Mouse (Mus musculus) liver, embryonic 13.5 days (tissue): ENCODE measurements at regions not wholly inside any gene's neighbourhood (a gene's known extent, or its start where the extent isn't known, plus 50 kb on each side); places are given as distances from the start of the nearest gene placed in this dataset.

Experiments used
- ATAC-seq: fragments of 200-750 bp; cut with Nextera tagmentation; 2 replicates; pipeline ENCODE4 v1.8.0; 2017; ENCODE audit warnings: low read depth, mild to moderate bottlenecking, moderate number of reproducible peaks, moderate library complexity
- DNase-seq: peaks from one replicate; pipeline ENCODE4 v3.0.0; 2022
- H3K27ac ChIP-seq: fragments of 300-500 bp; sonication (generic); 2 replicates; pipeline ENCODE4 v1.5.1; 2015; ENCODE audit warnings: moderate library complexity, mild to moderate bottlenecking, inconsistent platforms
- H3K27me3 ChIP-seq: fragments of 300-500 bp; sonication (generic); 2 replicates; pipeline ENCODE4 v1.6.1; 2015; ENCODE audit warnings: mild to moderate bottlenecking, inconsistent platforms
- H3K36me3 ChIP-seq: fragments of 300-500 bp; sonication (generic); 2 replicates; pipeline ENCODE4 v1.6.1; 2015; ENCODE audit warnings: mild to moderate bottlenecking, inconsistent platforms
- H3K4me1 ChIP-seq: fragments of 300-500 bp; sonication (generic); replicated peaks from 2 replicates; pipeline ENCODE4 v1.6.1; 2015; ENCODE audit warnings: inconsistent platforms
- H3K4me2 ChIP-seq: fragments of 300-500 bp; sonication (generic); 2 replicates; pipeline ENCODE4 v1.6.1; 2015; ENCODE audit warnings: inconsistent platforms, mild to moderate bottlenecking, moderate library complexity
- H3K4me3 ChIP-seq: fragments of 300-500 bp; sonication (generic); replicated peaks from 2 replicates; pipeline ENCODE4 v1.5.1; 2015; ENCODE audit warnings: mild to moderate bottlenecking, inconsistent platforms
- H3K9ac ChIP-seq: fragments of 300-500 bp; sonication (generic); 2 replicates; pipeline ENCODE4 v1.6.1; 2015; ENCODE audit warnings: mild to moderate bottlenecking, inconsistent platforms
- H3K9me3 ChIP-seq: fragments of 300-500 bp; sonication (generic); replicated peaks from 2 replicates; pipeline ENCODE4 v1.6.1; 2016; ENCODE audit warnings: inconsistent platforms
- WGBS: fragments of 180-500 bp; shearing (Covaris S2); methylation state at CpG from one replicate; pipeline ENCODE4 v1.1.7; 2015; ENCODE audit not compliant: insufficient replicate concordance; 5-methylcytosine and 5-hydroxymethylcytosine counted together

- no peak overlapping the region for H3K4me2 ChIP-seq
- DNase-seq = no peak
- no peak overlapping the region for H3K9ac ChIP-seq
- 20% methylated on average over 5 of the region's 5 CpGs for WGBS
- peaks cover 10% of the 10 kb centered on the region for H3K4me1 ChIP-seq
- H3K9me3 ChIP-seq = no peaks in the 10 kb centered on the region; the same call in 1 of the 2 replicates
- no peak for ATAC-seq
- no peak overlapping the region for H3K27ac ChIP-seq
- no peaks in the 10 kb centered on the region for H3K27me3 ChIP-seq
- H3K4me3 ChIP-seq = no peak overlapping the region
- no peaks in the 10 kb centered on the region for H3K36me3 ChIP-seq
These were observed 51.0 kb upstream of the Stt3b start for GRCm38 (mm10) chr9:115361191-115361590.

- ATAC-seq = no peak
These were observed 51.7 kb upstream of the Stt3b start for GRCm38 (mm10) chr9:115361881-115362280.

DNA sequence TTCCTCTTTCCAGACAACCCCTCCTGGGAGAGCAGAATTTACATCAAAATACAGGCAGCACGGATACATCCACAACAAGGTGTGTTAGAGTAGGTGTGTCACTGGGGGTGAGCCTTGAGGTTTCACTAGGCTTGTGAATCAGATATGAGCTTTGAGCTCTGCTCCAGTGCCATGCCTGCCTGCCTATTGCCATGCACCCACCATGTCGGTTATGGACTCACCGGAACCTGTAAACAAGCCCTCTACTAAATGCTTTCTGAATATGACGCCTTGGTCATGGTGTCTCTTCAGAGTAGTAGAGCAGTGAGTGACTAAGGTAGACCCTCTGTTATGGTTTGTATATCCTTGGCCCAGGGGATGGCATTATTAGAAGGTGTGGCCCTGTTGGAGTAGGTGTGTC is 52.3 kb upstream of the Stt3b start:
- H3K36me3 ChIP-seq = no peaks in the 10 kb centered on the region
- 81% methylated on average over 4 of the region's 4 CpGs for WGBS
- H3K4me2 ChIP-seq = no peak overlapping the region
- H3K4me1 ChIP-seq = no peaks in the 10 kb centered on the region; the same call in 1 of the 2 replicates
- no peak overlapping the region for H3K4me3 ChIP-seq
- no peak overlapping the region for H3K27ac ChIP-seq
- H3K9me3 ChIP-seq = no peaks in the 10 kb centered on the region; the same call in 1 of the 2 replicates
- no peak for ATAC-seq
- H3K27me3 ChIP-seq = no peaks in the 10 kb centered on the region
- no peak overlapping the region for H3K9ac ChIP-seq
- DNase-seq = no peak

More at GRCm38 (mm10) chr9:115361881-115362280, 51.7 kb upstream of the Stt3b start:
- no peaks in the 10 kb centered on the region for H3K36me3 ChIP-seq
- 77% methylated on average over 11 of the region's 11 CpGs for WGBS
- H3K4me3 ChIP-seq = no peak overlapping the region
- no peak overlapping the region for H3K4me2 ChIP-seq
- no peak for DNase-seq
- H3K27ac ChIP-seq = no peak overlapping the region
- no peak overlapping the region for H3K9ac ChIP-seq
- no peaks in the 10 kb centered on the region for H3K27me3 ChIP-seq
- peaks cover 3% of the 10 kb centered on the region for H3K4me1 ChIP-seq
- no peaks in the 10 kb centered on the region; the same call in 1 of the 2 replicates for H3K9me3 ChIP-seq

DNA sequence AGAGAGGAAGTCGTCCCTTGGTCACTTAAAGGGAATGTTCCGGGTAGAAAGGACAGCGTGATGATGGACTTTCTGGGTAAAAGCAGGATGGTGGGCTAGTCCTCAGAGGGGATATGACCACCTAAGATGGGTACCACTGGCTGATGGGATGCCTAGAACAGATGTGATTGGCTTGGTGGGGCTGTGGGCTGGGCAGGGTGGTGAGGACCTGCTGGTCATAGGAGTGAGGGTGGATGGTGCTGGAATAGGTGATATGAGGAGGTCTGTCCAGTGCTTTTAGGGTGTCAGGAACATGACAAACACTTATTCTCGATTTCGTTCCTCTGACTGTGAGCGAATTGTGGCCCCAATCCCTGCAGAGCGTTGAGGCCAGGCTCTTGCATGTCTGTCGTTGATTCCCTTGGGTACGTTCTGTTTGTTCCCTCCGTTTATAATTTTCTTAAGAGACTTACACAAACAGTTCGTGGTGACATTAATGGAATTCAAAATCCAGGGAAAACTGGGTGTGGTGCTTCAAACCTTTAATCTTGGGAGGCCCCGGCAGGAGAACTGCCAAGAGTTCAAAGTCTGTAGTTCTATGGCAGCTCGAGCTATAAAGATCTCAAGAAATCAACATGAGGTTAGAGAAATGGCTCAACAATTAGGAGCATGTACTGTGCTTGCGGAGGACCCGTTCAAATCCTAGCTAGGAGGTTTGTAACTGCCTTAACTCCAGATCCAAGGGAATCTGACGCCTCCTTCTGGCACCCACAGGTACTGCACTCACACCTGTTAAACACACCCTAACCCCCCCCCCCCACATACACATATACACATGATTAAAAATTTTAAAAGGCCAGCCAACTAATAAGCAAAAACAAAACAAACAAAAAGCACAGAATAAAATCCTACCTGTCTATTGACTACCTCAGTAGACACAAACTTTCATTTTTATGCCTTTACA is 55.0 kb upstream of the Stt3b start:
- Histone ChIP-seq H3K27ac (no peak overlapping the region), H3K36me3 (no peaks in the 10 kb centered on the region), H3K27me3 (no peaks in the 10 kb centered on the region), H3K9me3 (no peaks in the 10 kb centered on the region; the same call in 1 of the 2 replicates), H3K9ac (no peak overlapping the region), H3K4me3 (no peak overlapping the region), H3K4me2 (no peak overlapping the region), H3K4me1 (peaks cover 8% of the 10 kb centered on the region; the same call in 1 of the 2 replicates)
- 82% methylated on average over 16 of the region's 16 CpGs for WGBS
- DNase-seq = no peak
- no peak for ATAC-seq

GRCm38 (mm10) chr9:115367808-115368207 is 57.6 kb upstream of the Stt3b start:
- Histone ChIP-seq H3K4me3 (no peak overlapping the region), H3K4me1 (peaks cover 8% of the 10 kb centered on the region; the same call in 1 of the 2 replicates), H3K9me3 (no peaks in the 10 kb centered on the region; the same call in 1 of the 2 replicates), H3K27me3 (no peaks in the 10 kb centered on the region), H3K4me2 (no peak overlapping the region), H3K36me3 (no peaks in the 10 kb centered on the region), H3K27ac (no peak overlapping the region), H3K9ac (no peak overlapping the region)
- peak; percentile 63 for ATAC-seq
- DNase-seq = peak; percentile 1
- WGBS = 22% methylated on average over 3 of the region's 3 CpGs

DNA sequence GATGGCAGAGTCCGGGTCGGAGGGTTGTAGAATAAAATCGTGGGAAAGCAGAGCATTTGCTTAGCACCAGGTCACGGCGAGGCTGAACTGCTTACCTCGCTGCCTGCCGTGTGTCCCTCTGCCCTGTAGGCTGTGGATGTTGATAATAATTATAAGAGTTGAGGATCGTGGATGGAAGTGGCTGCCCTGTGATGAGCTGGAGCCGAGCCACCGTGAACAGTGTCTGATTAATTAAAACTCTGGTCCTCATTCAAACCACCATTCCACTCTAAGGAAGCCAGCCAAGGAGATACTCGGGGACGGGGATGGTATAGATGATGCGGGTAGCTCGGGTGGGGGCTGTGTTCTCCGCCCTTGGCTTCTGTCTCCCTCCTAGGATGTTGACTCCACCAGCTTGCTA is 70.1 kb upstream of the Stt3b start:
- Histone ChIP-seq H3K4me3 (no peak overlapping the region), H3K4me1 (no peaks in the 10 kb centered on the region), H3K27ac (no peak overlapping the region), H3K27me3 (no peaks in the 10 kb centered on the region), H3K36me3 (no peaks in the 10 kb centered on the region), H3K9ac (no peak overlapping the region), H3K4me2 (no peak overlapping the region), H3K9me3 (no peaks in the 10 kb centered on the region)
- WGBS = 73% methylated on average over 15 of the region's 15 CpGs
- DNase-seq = no peak
- ATAC-seq = no peak

- 78% methylated on average over 12 of the region's 12 CpGs for WGBS
- H3K9me3 ChIP-seq = no peaks in the 10 kb centered on the region
- no peaks in the 10 kb centered on the region for H3K36me3 ChIP-seq
- no peak overlapping the region for H3K9ac ChIP-seq
- ATAC-seq = no peak
- H3K4me1 ChIP-seq = no peaks in the 10 kb centered on the region
- no peak overlapping the region for H3K4me3 ChIP-seq
- no peaks in the 10 kb centered on the region for H3K27me3 ChIP-seq
- no peak overlapping the region for H3K27ac ChIP-seq
- no peak overlapping the region for H3K4me2 ChIP-seq
- no peak for DNase-seq
These were observed 72.7 kb upstream of the Stt3b start for GRCm38 (mm10) chr9:115382824-115383475.

DNA sequence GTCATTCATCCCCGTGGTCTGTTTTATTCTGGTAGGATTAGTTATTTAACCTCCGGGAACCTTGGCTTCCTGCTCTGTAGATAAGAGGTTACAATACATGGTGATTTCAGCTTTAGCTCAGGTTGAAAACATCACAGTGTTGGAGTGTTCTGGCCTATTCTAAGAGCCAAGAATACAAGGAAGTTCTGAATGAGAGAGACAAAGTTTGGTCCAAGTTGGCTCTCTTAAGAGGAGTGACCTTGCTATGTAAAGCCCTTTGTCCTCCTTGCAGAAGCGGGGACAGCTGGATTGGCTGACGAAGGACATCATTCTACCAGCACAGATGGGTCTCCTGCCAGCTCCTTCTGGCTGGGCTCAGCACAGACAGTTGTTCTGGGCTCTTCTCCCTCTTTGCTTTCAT is 73.7 kb upstream of the Stt3b start:
- Histone ChIP-seq H3K9ac (no peak overlapping the region), H3K4me2 (no peak overlapping the region), H3K4me1 (no peaks in the 10 kb centered on the region), H3K9me3 (no peaks in the 10 kb centered on the region), H3K27me3 (no peaks in the 10 kb centered on the region), H3K4me3 (no peak overlapping the region), H3K27ac (no peak overlapping the region), H3K36me3 (no peaks in the 10 kb centered on the region)
- ATAC-seq (no peak), DNase-seq (no peak)
- 51% methylated on average over 4 of the region's 4 CpGs for WGBS

DNA sequence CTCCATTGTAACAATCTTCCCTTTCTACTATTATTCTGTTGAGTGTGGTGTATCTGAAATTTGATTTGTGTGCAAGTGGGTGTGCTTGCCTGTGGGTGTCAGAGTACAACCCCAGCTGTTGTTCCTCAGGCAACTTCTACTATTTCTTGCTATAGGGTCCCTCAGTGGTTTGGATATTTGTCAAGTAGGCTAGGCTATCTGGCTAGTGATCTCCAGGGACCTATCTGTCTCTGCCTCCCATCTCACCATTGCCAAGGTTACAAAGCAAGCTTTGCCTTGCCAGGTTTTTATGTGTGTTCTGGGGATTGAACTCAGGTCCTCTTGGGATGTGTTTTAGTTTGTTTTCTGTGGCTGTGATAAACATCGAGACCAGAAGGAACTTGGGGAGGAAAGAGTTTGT is 74.1 kb upstream of the Stt3b start:
- Histone ChIP-seq H3K9ac (no peak overlapping the region), H3K27me3 (no peaks in the 10 kb centered on the region), H3K9me3 (no peaks in the 10 kb centered on the region), H3K4me2 (no peak overlapping the region), H3K27ac (no peak overlapping the region), H3K4me1 (no peaks in the 10 kb centered on the region), H3K4me3 (no peak overlapping the region), H3K36me3 (no peaks in the 10 kb centered on the region)
- 65% methylated on average over 1 of the region's 1 CpGs for WGBS
- DNase-seq (no peak), ATAC-seq (no peak)

- no peak overlapping the region for H3K27ac ChIP-seq
- no peak overlapping the region for H3K4me3 ChIP-seq
- no peaks in the 10 kb centered on the region for H3K9me3 ChIP-seq
- 45% methylated on average over 26 of the region's 26 CpGs for WGBS
- H3K27me3 ChIP-seq = 0 out of 2 replicates have a peak, but pooled peaks cover 3% of the 10 kb centered on the region
- DNase-seq (no peak), ATAC-seq (no peak)
- H3K9ac ChIP-seq = no peak overlapping the region
- 0 out of 2 replicates have a peak overlapping the region, but pooled peaks have one; percentile 14 for H3K4me2 ChIP-seq
- H3K4me1 ChIP-seq = peaks cover 15% of the 10 kb centered on the region
- H3K36me3 ChIP-seq = no peaks in the 10 kb centered on the region
These were observed 77.5 kb upstream of the Stt3b start for GRCm38 (mm10) chr9:115387471-115388360.

DNA sequence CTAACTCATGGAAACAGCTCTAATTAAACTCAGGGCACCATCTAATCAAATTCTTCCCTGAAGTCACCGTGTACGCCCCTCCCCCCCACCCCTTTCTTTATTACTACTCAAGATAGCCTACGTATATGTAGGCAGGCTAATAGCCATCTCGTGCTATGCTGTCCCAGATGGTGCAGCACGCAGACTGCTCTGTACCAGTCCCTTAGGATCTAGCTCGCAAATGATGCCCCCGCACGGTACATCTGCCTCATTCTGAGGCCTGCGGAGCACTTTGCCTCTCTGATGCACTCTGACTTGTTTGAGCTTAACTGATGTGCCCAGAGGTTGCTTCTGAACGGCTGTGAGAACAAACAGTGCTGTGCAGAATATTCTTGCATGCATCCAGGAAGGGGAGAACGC is 78.1 kb upstream of the Stt3b start:
- ATAC-seq (no peak), DNase-seq (no peak)
- Histone ChIP-seq H3K36me3 (no peaks in the 10 kb centered on the region), H3K4me3 (no peak overlapping the region), H3K27me3 (0 out of 2 replicates have a peak, but pooled peaks cover 3% of the 10 kb centered on the region), H3K27ac (no peak overlapping the region), H3K9ac (no peak overlapping the region), H3K4me2 (no peak overlapping the region), H3K9me3 (no peaks in the 10 kb centered on the region), H3K4me1 (peaks cover 15% of the 10 kb centered on the region)
- WGBS = 72% methylated on average over 11 of the region's 11 CpGs
